Mouse (Mus musculus) heart, embryonic 11.5 days (tissue): ENCODE results near the gene Lrfn2. TPM values are rescaled to one million over a fixed set of nuclear protein-coding genes. Genes with fewer than 3 reads are reported as not detected.

Source experiments
- ATAC-seq: fragments of 200-750 bp; cut with Nextera tagmentation; replicated peaks from 2 replicates; pipeline ENCODE4 v1.8.0; 2017; ENCODE audit warnings: moderate library complexity; ENCODE audit not compliant: insufficient number of reproducible peaks, low FRiP score, low TSS enrichment
- H3K27ac ChIP-seq: fragments of 300-500 bp; sonication (generic); 2 replicates; pipeline ENCODE4 v1.5.1; 2014; ENCODE audit warnings: mild to moderate bottlenecking, low read depth, low read length
- H3K27me3 ChIP-seq: fragments of 300-500 bp; sonication (generic); 2 replicates; pipeline ENCODE4 v1.6.1; 2014; ENCODE audit warnings: mild to moderate bottlenecking, low read length, mixed read lengths; ENCODE audit not compliant: control insufficient read depth, insufficient read depth
- H3K36me3 ChIP-seq: fragments of 300-500 bp; sonication (generic); 2 replicates; pipeline ENCODE4 v1.6.1; 2014; ENCODE audit warnings: mild to moderate bottlenecking, low read length, moderate library complexity, mixed read lengths; ENCODE audit not compliant: control insufficient read depth, insufficient read depth
- H3K4me1 ChIP-seq: fragments of 300-500 bp; sonication (generic); 2 replicates; pipeline ENCODE4 v1.6.1; 2014; ENCODE audit warnings: low read length; ENCODE audit not compliant: control insufficient read depth, insufficient read depth
- H3K4me2 ChIP-seq: fragments of 300-500 bp; sonication (generic); 2 replicates; pipeline ENCODE4 v1.6.1; 2014; ENCODE audit warnings: mild to moderate bottlenecking, moderate library complexity
- H3K4me3 ChIP-seq: fragments of 300-500 bp; sonication (generic); 2 replicates; pipeline ENCODE4 v1.5.1; 2014; ENCODE audit warnings: low read depth, low read length
- H3K9ac ChIP-seq: fragments of 300-500 bp; sonication (generic); 2 replicates; pipeline ENCODE4 v1.6.1; 2014; ENCODE audit warnings: mild to moderate bottlenecking, low read depth, low read length, moderate library complexity
- H3K9me3 ChIP-seq: fragments of 300-500 bp; sonication (generic); replicated peaks from 2 replicates; pipeline ENCODE4 v1.6.1; 2016; ENCODE audit warnings: low read length; ENCODE audit not compliant: control insufficient read depth
- WGBS: fragments of 180-500 bp; shearing (Covaris S2); extraction: QIAGEN DNeasy Blood & Tissue Kit; methylation state at CpG from one replicate; pipeline ENCODE4 v1.1.7; 2014; ENCODE audit not compliant: insufficient replicate concordance; 5-methylcytosine and 5-hydroxymethylcytosine counted together
- polyA plus RNA-seq: library from polyadenylated mRNA; unstranded; fragments of >200 nt; fragmentation: Nextera tagmentation; extraction: Ambion mirVana; gene quantifications from 2 replicates; pipeline ENCODE4 v1.2.1, GENCODE M21; 2014

Lrfn2 gene
- polyA plus RNA-seq, 1 experiment from 2014 or later: not detected

GRCm38 (mm10) chr17:48930994-48931393 is 1.2 kb upstream of the Lrfn2 start:
- no peaks in the 10 kb centered on the region for H3K9me3 ChIP-seq
- no peaks in the 10 kb centered on the region for H3K36me3 ChIP-seq
- no peak for ATAC-seq
- H3K4me2 ChIP-seq: no peak overlapping the region
- WGBS: 51% methylated on average over 10 of the region's 10 CpGs
- H3K27me3 ChIP-seq: peaks cover 49% of the 10 kb centered on the region
- H3K27ac ChIP-seq: no peak overlapping the region
- H3K9ac ChIP-seq: no peak overlapping the region
- no peak overlapping the region for H3K4me3 ChIP-seq
- H3K4me1 ChIP-seq: no peaks in the 10 kb centered on the region

- H3K4me1 ChIP-seq: no peaks in the 10 kb centered on the region
- H3K36me3 ChIP-seq: no peaks in the 10 kb centered on the region
- H3K27me3 ChIP-seq: peaks cover 51% of the 10 kb centered on the region
- H3K9me3 ChIP-seq: no peaks in the 10 kb centered on the region
- WGBS: under 1% methylated on average over 26 of the region's 26 CpGs
- no peak overlapping the region for H3K9ac ChIP-seq
- ATAC-seq: no peak
- peak overlapping the region; percentile 55 for H3K4me3 ChIP-seq
- H3K4me2 ChIP-seq: peak overlapping the region; percentile 87
- no peak overlapping the region for H3K27ac ChIP-seq
Measured at GRCm38 (mm10) chr17:48932406-48932906, 277 bp downstream of the Lrfn2 start.

- no peak for ATAC-seq
- H3K4me3 ChIP-seq: no peak overlapping the region
- no peak overlapping the region for H3K9ac ChIP-seq
- H3K27me3 ChIP-seq: peaks cover 52% of the 10 kb centered on the region
- H3K4me2 ChIP-seq: peak overlapping the region; percentile 20; the same call in 1 of the 2 replicates
- H3K27ac ChIP-seq: no peak overlapping the region
- H3K9me3 ChIP-seq: no peaks in the 10 kb centered on the region
- 2% methylated on average over 7 of the region's 9 CpGs for WGBS
- H3K36me3 ChIP-seq: no peaks in the 10 kb centered on the region
- H3K4me1 ChIP-seq: no peaks in the 10 kb centered on the region
Measured at GRCm38 (mm10) chr17:48932916-48933315, 737 bp downstream of the Lrfn2 start.

- no peak overlapping the region for H3K27ac ChIP-seq
- peaks cover 52% of the 10 kb centered on the region for H3K27me3 ChIP-seq
- no peaks in the 10 kb centered on the region for H3K9me3 ChIP-seq
- no peak for ATAC-seq
- no peak overlapping the region for H3K4me3 ChIP-seq
- H3K4me1 ChIP-seq: no peaks in the 10 kb centered on the region
- 76% methylated on average over 8 of the region's 8 CpGs for WGBS
- no peak overlapping the region for H3K4me2 ChIP-seq
- no peaks in the 10 kb centered on the region for H3K36me3 ChIP-seq
- H3K9ac ChIP-seq: no peak overlapping the region
Measured at GRCm38 (mm10) chr17:48935201-48935600, 3.0 kb downstream of the Lrfn2 start.

DNA sequence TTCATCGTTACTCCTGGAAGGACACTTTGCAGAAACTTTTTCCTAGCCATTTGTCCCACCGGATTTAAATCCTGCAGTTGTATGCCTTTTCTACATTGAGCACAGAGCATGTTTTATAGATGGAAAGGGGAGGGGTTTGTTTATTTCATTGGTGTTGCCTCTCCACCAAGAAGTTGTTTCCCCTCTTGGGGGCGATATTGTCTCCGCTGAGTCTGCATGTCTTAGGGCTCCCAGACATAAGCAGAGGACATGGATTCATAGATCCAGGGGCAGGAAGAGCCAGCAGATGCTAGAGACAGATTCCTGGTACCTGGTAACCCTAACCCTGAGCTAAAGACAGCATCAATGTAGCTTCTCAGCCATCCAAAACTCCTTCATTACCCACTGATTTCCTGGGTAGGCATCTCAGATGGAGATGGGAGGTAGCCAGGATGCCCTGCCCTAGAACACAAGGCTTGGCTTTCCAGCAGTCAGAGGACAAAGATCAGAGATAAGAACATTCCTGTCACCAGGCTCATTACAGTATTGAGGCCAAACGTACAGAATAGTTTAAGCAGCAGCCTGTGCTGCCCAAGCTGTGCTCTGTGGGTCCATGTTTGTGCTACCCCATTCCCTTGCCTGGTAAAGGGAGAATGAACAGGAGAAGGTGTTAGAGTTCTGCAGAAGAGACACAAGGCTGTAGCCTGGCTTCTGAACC is 4.4 kb downstream of the Lrfn2 start:
- no peak overlapping the region for H3K4me3 ChIP-seq
- H3K9me3 ChIP-seq: no peaks in the 10 kb centered on the region
- H3K4me1 ChIP-seq: no peaks in the 10 kb centered on the region
- H3K27me3 ChIP-seq: peaks cover 40% of the 10 kb centered on the region
- H3K27ac ChIP-seq: no peak overlapping the region
- H3K9ac ChIP-seq: no peak overlapping the region
- H3K36me3 ChIP-seq: no peaks in the 10 kb centered on the region
- no peak overlapping the region for H3K4me2 ChIP-seq
- ATAC-seq: no peak
- 30% methylated on average over 5 of the region's 5 CpGs for WGBS

GRCm38 (mm10) chr17:48938711-48939220 is 6.6 kb downstream of the Lrfn2 start:
- H3K27me3 ChIP-seq: peaks cover 22% of the 10 kb centered on the region
- no peak overlapping the region for H3K4me3 ChIP-seq
- H3K27ac ChIP-seq: no peak overlapping the region
- WGBS: 76% methylated on average over 7 of the region's 7 CpGs
- H3K4me2 ChIP-seq: no peak overlapping the region
- no peaks in the 10 kb centered on the region for H3K4me1 ChIP-seq
- no peaks in the 10 kb centered on the region for H3K9me3 ChIP-seq
- no peak for ATAC-seq
- no peak overlapping the region for H3K9ac ChIP-seq
- no peaks in the 10 kb centered on the region for H3K36me3 ChIP-seq

GRCm38 (mm10) chr17:48946315-48946714 is 14.1 kb downstream of the Lrfn2 start:
- no peak overlapping the region for H3K27ac ChIP-seq
- H3K4me1 ChIP-seq: no peaks in the 10 kb centered on the region
- H3K4me3 ChIP-seq: no peak overlapping the region
- no peaks in the 10 kb centered on the region for H3K36me3 ChIP-seq
- H3K9ac ChIP-seq: no peak overlapping the region
- 75% methylated on average over 9 of the region's 9 CpGs for WGBS
- no peaks in the 10 kb centered on the region for H3K9me3 ChIP-seq
- no peak for ATAC-seq
- H3K4me2 ChIP-seq: no peak overlapping the region
- no peaks in the 10 kb centered on the region for H3K27me3 ChIP-seq

- H3K27me3 ChIP-seq: no peaks in the 10 kb centered on the region
- no peak overlapping the region for H3K27ac ChIP-seq
- H3K9ac ChIP-seq: no peak overlapping the region
- 44% methylated on average over 3 of the region's 3 CpGs for WGBS
- no peak overlapping the region for H3K4me2 ChIP-seq
- H3K4me1 ChIP-seq: no peaks in the 10 kb centered on the region
- H3K4me3 ChIP-seq: no peak overlapping the region
- ATAC-seq: no peak
- H3K36me3 ChIP-seq: no peaks in the 10 kb centered on the region
- no peaks in the 10 kb centered on the region for H3K9me3 ChIP-seq
Measured at GRCm38 (mm10) chr17:48946765-48947164, 14.6 kb downstream of the Lrfn2 start.

GRCm38 (mm10) chr17:48951250-48951649 is 19.1 kb downstream of the Lrfn2 start:
- Histone ChIP-seq H3K27me3 (no peaks in the 10 kb centered on the region), H3K9me3 (no peaks in the 10 kb centered on the region)

More at GRCm38 (mm10) chr17:48951250-48951649, 19.1 kb downstream of the Lrfn2 start:
- Histone ChIP-seq H3K4me1 (no peaks in the 10 kb centered on the region), H3K9ac (no peak overlapping the region), H3K4me2 (no peak overlapping the region), H3K36me3 (no peaks in the 10 kb centered on the region), H3K4me3 (no peak overlapping the region), H3K27ac (no peak overlapping the region)
- 74% methylated on average over 1 of the region's 1 CpGs for WGBS
- no peak for ATAC-seq
